Mouse (Mus musculus) layer of hippocampus, adult 9-10 months (tissue): ENCODE results near the gene Gm49384.

Experiments
- DNase-seq: peaks from one replicate; pipeline ENCODE4 v3.0.0; 2022; ENCODE audit warnings: low spot score

The Gm49384 gene

DNA sequence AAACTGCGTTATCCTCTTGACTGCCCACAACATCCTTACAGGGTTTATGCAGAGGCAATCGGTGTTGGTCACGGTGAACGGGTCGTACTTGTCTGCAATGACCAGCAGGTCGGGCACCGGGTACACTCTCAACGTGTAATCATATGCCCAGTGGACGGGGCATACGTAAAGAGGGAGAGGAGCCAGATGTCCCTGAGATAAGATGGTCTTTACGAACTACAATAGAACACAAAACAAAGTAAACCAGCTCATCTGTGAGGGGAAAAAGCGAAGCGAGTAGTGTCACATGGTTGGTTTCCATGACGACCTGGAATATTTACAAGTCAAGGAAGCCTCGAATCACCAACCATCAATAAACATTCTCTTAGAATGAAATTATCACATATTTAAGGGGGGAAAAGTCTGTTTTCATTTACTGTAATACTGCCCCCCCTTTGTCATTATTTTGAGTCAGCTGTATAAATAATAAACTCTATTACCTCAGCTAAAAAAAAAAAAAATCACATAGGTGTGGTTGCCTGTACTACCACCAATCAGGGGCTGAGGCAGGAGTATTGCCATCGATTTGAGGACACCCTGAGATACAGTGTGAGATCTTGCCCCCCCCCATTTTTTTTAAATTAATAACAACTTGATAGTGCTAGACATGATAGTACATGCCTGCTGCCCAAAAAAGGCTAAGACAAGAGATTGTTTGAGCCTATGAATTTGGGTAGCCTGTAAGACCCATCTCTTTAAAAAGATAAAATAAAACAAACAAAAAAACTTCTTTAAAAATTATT is at the start of gene Gm49384:
Gene Gm49384 (minus strand): TSS at position 216 of the 782 bp plus-strand sequence.
- no peak for DNase-seq

- DNase-seq, result no peak
Observed at GRCm38 (mm10) chr12:69253806-69254205, 49.7 kb upstream of the Gm49384 start.

DNA sequence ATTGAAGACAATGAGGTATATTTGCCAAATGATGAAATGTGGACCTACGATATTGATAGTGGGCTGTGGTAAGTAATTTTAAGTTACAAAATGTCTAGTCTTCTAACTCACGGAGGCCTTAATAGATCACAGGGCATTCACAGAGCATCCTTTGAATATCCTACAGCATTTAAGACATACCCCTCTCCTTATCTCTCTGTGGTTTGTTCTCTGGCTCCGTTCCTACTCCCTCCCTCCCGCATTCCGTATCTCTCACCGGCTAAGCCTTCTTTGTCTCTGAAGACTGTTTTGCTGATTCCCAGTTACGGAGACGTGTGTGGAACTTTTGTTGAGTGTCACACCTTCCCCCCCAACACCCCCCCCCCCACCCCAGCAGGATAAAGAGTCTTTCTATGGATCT is 46.7 kb upstream of the Gm49384 start:
- DNase-seq, result no peak

- DNase-seq, result no peak
Observed at GRCm38 (mm10) chr12:69249766-69250165, 45.7 kb upstream of the Gm49384 start.

DNA sequence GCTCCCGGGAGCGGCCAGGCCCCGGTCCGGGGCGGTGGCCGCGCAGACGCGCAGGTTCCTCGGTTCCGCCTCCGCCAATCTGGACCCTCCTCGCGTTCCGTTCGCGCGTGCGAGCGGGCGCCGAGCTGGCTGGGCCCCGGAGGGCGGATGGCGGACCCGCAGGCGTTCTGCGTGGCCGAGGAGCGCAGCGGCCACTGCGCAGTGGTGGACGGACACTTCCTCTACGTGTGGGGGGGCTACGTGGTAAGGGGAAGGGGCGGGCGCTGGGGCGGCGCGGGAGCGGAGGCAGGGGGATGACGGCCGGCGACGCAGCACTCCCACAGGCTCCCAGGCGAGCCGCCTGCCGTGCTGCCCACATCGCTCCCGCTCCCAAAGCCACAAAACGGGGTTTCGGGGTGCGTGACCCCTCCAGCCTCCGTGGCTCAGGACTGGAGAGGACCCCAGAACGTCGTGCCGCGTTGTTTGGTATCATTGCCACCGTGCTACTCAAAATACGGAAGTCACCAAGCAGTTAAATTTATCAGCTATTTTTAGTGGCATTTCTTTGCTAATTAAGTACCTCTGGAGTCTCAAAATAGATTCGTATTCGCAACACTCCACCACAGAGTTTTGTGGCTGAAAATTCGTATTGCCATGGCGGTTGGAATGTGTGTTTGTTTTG is 37.8 kb upstream of the Gm49384 start:
- peak; percentile 31 for DNase-seq

- no peak for DNase-seq
Observed at GRCm38 (mm10) chr12:69241405-69241770, 37.3 kb upstream of the Gm49384 start.

DNA sequence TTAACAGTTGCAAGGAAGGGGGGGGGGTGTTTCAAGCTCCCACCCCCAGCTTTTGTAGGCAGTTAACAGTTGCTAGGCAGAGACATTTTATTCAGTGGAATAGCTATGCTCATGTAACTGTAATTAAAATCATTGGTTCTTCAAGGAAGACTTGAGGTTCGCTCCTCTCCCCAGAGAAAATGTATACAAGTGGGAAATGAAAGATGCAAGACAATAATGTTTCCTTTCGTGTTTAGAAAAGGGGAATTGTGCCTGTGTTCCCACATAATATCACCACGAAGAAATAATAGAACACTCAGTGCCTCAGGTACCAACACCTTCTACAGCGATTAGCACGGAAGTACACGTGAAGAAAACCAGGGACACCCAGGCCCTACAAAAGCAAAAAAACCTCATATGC is 36.8 kb upstream of the Gm49384 start, which contains the start of gene Klhdc1:
Gene Klhdc1 (plus strand): TSS at position 301 of the 400 bp plus-strand sequence.
- DNase-seq, result no peak

DNA sequence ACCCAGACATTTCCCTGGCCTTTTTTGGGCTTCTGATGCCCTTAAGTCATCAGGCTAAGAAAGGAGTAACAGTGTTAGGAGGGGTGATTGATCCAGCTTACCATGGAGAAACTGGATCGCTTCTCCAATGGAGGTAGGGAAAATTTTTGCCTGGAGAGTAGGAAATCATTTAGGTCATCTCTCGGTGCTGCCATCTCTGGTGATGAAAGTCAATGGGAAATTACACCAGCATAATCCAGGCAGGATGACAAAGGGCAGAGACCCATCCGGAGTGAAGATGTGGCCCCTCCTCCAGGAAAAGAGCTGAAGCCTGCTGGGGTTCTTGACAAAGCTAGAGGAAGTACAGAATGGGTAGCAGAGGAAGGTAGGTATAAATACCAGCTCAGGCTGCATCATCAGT is 34.2 kb upstream of the Gm49384 start:
- no peak for DNase-seq

DNA sequence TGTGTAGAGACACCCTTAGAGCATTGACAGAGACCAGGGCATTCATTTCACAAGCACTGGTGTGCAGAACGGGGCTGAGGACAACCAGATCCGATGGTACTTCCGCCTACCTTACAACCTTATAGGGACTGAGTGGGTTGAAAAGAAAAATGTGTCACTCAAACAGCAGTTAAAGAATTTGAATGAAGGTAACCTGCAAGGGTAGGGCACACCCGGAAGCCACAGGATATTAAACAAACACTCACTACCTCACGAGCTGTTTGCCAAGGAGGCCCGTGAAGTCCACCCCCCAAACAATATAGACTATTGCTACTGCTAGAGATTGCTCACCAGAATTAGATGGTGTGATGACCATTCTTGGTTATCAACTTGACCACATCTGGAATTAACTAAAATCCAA is 31.7 kb upstream of the Gm49384 start:
- no peak for DNase-seq

DNA sequence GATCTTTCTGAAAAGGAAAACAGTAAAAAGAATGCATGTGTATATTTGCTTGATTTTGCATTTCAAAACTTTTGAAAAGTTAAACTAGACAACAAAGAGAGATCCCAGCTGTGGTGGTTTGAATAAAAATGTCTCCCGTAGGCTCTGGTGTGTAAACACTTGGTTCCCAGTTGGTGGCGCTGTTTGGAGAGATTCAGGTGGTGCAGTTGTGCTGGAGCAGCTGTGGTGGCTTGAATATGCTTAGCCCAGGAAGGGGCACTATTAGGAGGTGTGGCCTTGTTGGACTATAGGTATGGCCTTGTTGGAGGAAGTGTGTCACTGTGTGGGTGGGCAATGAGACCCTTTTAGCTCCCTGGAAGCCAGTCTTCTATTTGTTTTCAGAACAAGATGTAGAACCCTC is 25.2 kb upstream of the Gm49384 start:
- DNase-seq, result no peak

GRCm38 (mm10) chr12:69227776-69228466 is 23.9 kb upstream of the Gm49384 start, which contains the start of gene Pole2:
Gene Pole2, minus strand, starts transcription at chr12:69228195.
- DNase-seq, result peak; percentile 53

DNA sequence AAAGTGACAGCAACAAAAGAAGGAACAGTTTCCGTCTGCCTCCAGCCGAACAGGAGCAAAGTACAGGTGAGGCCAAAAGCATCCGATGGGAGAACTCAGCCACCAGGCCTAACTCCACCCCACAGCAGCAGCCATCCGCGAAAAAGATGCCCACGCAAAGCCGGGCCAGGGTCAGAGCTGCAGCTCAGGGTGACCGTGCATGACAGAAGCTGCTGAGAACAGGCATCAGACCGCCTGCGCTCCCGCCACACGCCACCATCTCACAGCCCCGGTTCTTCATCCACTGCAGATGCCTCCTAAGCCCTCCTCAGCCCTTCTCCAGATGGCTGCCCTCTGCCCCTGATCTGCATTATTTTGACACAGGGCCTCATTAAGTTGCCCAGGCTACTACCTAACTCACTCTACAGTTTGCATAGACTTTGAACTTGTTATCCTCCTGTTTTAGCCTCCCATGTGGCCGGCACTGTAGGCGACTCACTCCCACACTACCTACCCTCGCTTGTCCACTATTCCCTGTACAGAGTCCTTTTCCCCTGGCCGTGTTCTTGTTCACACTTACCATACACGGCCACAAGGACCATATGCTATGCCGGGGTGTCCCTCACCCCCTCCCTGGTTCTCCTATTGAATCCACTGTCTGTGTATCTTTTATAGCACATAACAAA is 16.7 kb upstream of the Gm49384 start:
- DNase-seq, result no peak

GRCm38 (mm10) chr12:69216587-69216986 is 12.5 kb upstream of the Gm49384 start:
- DNase-seq, result no peak

DNA sequence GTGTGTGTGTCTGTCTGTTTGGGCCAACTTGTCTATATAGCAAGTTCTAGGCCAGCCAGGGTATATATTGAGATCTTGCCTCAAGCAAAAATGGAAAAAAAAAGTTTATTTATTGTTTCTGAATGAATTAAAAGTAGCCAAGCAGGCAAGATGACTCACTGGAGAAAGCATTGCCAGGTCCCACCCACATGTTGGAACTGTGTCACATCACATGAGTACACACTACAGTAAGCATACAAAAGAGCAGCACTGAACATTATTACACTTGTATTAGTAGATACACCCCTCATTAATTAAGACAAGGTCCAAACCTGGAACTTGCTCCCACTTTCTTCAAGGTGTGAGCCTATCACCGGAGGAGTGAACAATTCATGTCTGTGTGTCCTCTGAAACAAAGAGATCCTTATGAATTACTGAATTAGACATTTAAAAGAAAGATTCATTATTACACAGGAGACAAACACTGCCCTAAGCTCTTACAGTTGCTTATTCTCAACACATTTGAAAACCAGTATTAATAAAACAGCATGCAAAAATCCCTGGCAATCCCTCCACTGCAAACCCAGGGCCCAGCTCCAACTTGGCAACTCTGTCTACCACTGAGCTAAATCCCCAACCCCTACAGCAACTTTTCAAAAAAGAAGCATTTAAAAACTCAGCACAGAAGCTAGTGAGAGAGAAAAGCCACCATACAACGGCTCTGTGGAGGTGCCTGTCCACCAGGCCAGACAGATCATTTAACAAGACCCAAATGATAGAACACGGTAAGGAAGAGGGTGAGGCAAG is 11.1 kb upstream of the Gm49384 start:
- DNase-seq, result peak; percentile 76

DNA sequence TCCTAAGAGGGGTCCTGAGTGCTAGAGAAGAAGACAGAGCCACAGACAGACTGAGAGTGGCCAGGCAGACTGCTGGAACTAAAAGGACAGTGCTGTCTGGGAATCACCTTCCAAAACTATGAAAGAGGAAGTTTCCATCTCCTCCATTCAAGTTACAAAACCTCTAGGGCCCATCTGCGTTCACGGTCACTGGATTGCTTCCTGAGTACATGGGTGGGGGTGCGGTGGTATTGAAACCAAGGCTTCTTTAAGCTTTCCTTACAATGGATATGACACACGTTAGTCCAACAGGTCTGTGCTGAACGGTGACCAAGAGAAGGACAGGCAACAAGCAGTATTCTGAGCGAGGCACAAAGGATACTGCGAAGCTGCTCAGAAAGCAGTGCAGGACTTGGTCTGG is 10.3 kb upstream of the Gm49384 start:
- DNase-seq, result no peak

DNA sequence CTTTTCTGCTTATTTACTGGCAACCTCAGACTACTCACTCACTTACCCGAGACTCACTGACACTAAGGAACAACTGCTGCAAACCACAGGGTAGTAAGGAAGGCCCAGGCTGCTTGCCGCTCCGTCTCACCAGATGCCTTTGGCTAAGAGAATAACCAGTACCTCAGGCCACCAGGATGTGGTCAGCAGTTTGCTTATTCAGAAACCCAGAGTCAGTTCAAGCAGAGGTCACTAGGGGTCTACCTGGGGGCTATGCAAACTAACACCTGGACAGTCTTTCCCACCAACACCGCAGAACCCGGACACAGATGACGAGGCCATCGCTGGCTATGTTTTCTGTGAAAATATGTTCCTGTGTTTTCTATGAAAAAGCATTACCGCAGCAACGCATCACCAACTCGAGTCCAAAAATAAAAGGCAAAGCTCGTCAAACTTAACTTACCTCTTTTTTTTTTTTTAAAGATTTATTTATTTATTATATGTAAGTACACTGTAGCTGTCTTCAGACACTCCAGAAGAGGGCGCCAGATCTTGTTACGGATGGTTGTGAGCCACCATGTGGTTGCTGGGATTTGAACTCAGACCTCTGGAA is 9.2 kb upstream of the Gm49384 start:
- DNase-seq, result no peak

- DNase-seq, result no peak
Observed at GRCm38 (mm10) chr12:69211057-69211456, 7.0 kb upstream of the Gm49384 start.

DNA sequence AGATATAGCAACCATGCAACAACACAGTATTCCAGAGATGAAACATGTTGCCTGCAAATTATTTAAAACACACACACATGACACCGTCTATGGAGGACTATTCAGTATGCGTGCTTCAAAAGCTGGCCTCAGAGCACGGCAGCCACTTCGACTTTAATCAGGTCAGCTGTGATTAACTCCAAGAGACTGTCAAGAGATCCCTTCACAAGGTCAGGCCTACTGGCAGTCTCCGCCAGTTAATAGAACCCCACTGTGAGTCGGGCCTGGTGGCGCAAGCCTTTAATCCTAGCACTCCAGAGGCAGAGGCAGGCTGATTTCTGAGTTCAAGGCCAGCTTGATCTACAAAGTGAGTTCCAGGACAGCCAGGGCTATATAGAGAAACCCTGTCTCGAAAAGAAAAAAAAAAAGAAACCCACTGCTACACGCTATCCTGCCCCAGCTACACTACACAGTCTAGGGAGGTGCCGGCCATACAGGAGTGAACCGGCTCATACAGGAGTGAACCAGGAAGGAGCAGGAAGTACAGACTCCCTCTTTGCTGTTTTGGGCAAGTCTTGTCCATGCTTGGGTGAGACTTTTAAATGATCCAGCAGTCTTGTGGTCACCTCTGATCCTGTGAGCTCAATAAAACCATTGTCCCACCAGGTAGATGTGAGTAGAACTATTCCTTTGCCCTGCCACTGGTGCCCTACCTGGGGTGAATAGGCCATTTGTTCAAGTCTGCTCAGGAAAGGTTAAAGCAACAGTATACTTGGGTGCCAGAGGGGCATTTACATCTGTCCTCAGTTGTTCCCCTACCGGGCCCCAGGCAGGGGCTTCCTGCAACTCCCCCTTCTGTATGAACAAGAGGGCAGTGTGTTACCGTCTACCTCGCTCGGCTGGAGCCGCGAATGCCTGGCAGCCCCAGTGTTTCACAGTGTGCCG is 6.3 kb upstream of the Gm49384 start:
- DNase-seq, result no peak

GRCm38 (mm10) chr12:69208520-69208919 is 4.5 kb upstream of the Gm49384 start:
- DNase-seq, result no peak

GRCm38 (mm10) chr12:69207926-69208325 is 3.9 kb upstream of the Gm49384 start:
- no peak for DNase-seq
